Mouse (Mus musculus) hindbrain, embryonic 12.5 days (tissue): ENCODE data around the gene Hoxd10. TPM values are rescaled to one million over a fixed set of nuclear protein-coding genes. Genes with fewer than 3 reads are reported as not detected.

Source experiments
- ATAC-seq: fragments of 200-750 bp; cut with Nextera tagmentation; 2 replicates; pipeline ENCODE4 v1.8.0; 2017; ENCODE audit warnings: moderate TSS enrichment; ENCODE audit not compliant: low FRiP score
- H3K27ac ChIP-seq: fragments of 300-500 bp; sonication (generic); 2 replicates; pipeline ENCODE4 v1.5.1; 2016; ENCODE audit warnings: mild to moderate bottlenecking
- H3K27me3 ChIP-seq: fragments of 300-500 bp; sonication (generic); 2 replicates; pipeline ENCODE4 v1.6.1; 2016; ENCODE audit warnings: mild to moderate bottlenecking
- H3K36me3 ChIP-seq: fragments of 300-500 bp; sonication (generic); 2 replicates; pipeline ENCODE4 v1.6.1; 2016; ENCODE audit warnings: mild to moderate bottlenecking
- H3K4me1 ChIP-seq: fragments of 300-500 bp; sonication (generic); 2 replicates; pipeline ENCODE4 v1.6.1; 2016
- H3K4me2 ChIP-seq: fragments of 300-500 bp; sonication (generic); replicated peaks from 2 replicates; pipeline ENCODE4 v1.6.1; 2016; ENCODE audit warnings: mild to moderate bottlenecking
- H3K4me3 ChIP-seq: fragments of 300-500 bp; sonication (generic); 2 replicates; pipeline ENCODE4 v1.5.1; 2016; ENCODE audit warnings: mild to moderate bottlenecking
- H3K9ac ChIP-seq: fragments of 300-500 bp; sonication (generic); 2 replicates; pipeline ENCODE4 v1.6.1; 2016; ENCODE audit warnings: mild to moderate bottlenecking, moderate library complexity
- H3K9me3 ChIP-seq: fragments of 300-500 bp; sonication (generic); replicated peaks from 2 replicates; pipeline ENCODE4 v1.6.1; 2016; ENCODE audit warnings: mild to moderate bottlenecking
- WGBS: fragments of 180-500 bp; shearing (Covaris S2); methylation state at CpG from one replicate; pipeline ENCODE4 v1.1.7; 2016; 5-methylcytosine and 5-hydroxymethylcytosine counted together
- polyA plus RNA-seq: library from polyadenylated mRNA; unstranded; fragments of >200 nt; fragmentation: Nextera tagmentation; extraction: Ambion mirVana; gene quantifications from 2 replicates; pipeline ENCODE4 v1.2.1, GENCODE M21; 2016

Gene Hoxd10
- polyA plus RNA-seq, 1 experiment from 2014 or later = not detected

- H3K9ac ChIP-seq = no peak overlapping the region
- H3K9me3 ChIP-seq = no peaks in the 10 kb centered on the region
- H3K4me2 ChIP-seq = no peak overlapping the region
- H3K4me3 ChIP-seq = no peak overlapping the region
- no peak for ATAC-seq
- no peaks in the 10 kb centered on the region for H3K36me3 ChIP-seq
- under 1% methylated on average over 26 of the region's 26 CpGs for WGBS
- H3K4me1 ChIP-seq = peaks cover 11% of the 10 kb centered on the region
- H3K27me3 ChIP-seq = peaks cover 89% of the 10 kb centered on the region
- no peak overlapping the region for H3K27ac ChIP-seq
Measured at GRCm38 (mm10) chr2:74703720-74704392, 12.1 kb downstream of the Hoxd10 start.

GRCm38 (mm10) chr2:74704393-74704998, 12.8 kb downstream of the Hoxd10 start, which contains the start of gene Hoxd8:
Hoxd8 (plus strand) TSS chr2:74704615.
- no peaks in the 10 kb centered on the region for H3K36me3 ChIP-seq
- peak within 1 kb of the TSS; percentile 49; the same call in 1 of the 2 replicates for H3K9ac ChIP-seq
- WGBS = under 1% methylated on average over 35 of the region's 52 CpGs
- H3K4me2 ChIP-seq = peak within 1 kb of the TSS; percentile 60
- H3K27ac ChIP-seq = no peak within 1 kb of the TSS
- H3K4me3 ChIP-seq = peak within 1 kb of the TSS; percentile 36
- ATAC-seq = no peak; the same call in 1 of the 2 replicates
- H3K4me1 ChIP-seq = peaks cover 11% of the 10 kb centered on the region
- H3K27me3 ChIP-seq = peaks cover 89% of the 10 kb centered on the region
- no peaks in the 10 kb centered on the region for H3K9me3 ChIP-seq

- H3K27me3 ChIP-seq = peaks cover 89% of the 10 kb centered on the region
- peak overlapping the region; percentile 36 for H3K4me3 ChIP-seq
- peak overlapping the region; percentile 60 for H3K4me2 ChIP-seq
- WGBS = under 1% methylated on average over 60 of the region's 66 CpGs
- H3K4me1 ChIP-seq = peaks cover 11% of the 10 kb centered on the region
- H3K9ac ChIP-seq = peak overlapping the region; percentile 49; the same call in 1 of the 2 replicates
- no peaks in the 10 kb centered on the region for H3K36me3 ChIP-seq
- no peak overlapping the region for H3K27ac ChIP-seq
- H3K9me3 ChIP-seq = no peaks in the 10 kb centered on the region
- ATAC-seq = 0 out of 2 replicates have a peak, but pooled peaks have one; percentile 24
Measured at GRCm38 (mm10) chr2:74704999-74705466, 13.3 kb downstream of the Hoxd10 start.

GRCm38 (mm10) chr2:74705467-74706089, 13.9 kb downstream of the Hoxd10 start:
- H3K27me3 ChIP-seq = peaks cover 89% of the 10 kb centered on the region
- peak overlapping the region; percentile 49; the same call in 1 of the 2 replicates for H3K9ac ChIP-seq
- H3K27ac ChIP-seq = no peak overlapping the region
- H3K4me2 ChIP-seq = peak overlapping the region; percentile 60
- peak overlapping the region; percentile 36 for H3K4me3 ChIP-seq
- no peaks in the 10 kb centered on the region for H3K36me3 ChIP-seq
- H3K9me3 ChIP-seq = no peaks in the 10 kb centered on the region
- WGBS = 1% methylated on average over 62 of the region's 85 CpGs
- peaks cover 11% of the 10 kb centered on the region for H3K4me1 ChIP-seq
- ATAC-seq = peak; percentile 19; the same call in 1 of the 2 replicates

- Histone ChIP-seq H3K27me3 (peaks cover 89% of the 10 kb centered on the region), H3K4me1 (peaks cover 11% of the 10 kb centered on the region), H3K36me3 (no peaks in the 10 kb centered on the region), H3K4me2 (no peak overlapping the region), H3K9ac (no peak overlapping the region), H3K9me3 (no peaks in the 10 kb centered on the region), H3K4me3 (no peak overlapping the region), H3K27ac (no peak overlapping the region)
- 2% methylated on average over 13 of the region's 13 CpGs for WGBS
- no peak for ATAC-seq
Measured at GRCm38 (mm10) chr2:74706393-74706960, 14.8 kb downstream of the Hoxd10 start.

- Histone ChIP-seq H3K4me3 (no peak overlapping the region), H3K36me3 (no peaks in the 10 kb centered on the region), H3K4me1 (peaks cover 18% of the 10 kb centered on the region), H3K9ac (no peak overlapping the region), H3K4me2 (no peak overlapping the region), H3K27ac (no peak overlapping the region), H3K9me3 (no peaks in the 10 kb centered on the region), H3K27me3 (peaks cover 91% of the 10 kb centered on the region)
- ATAC-seq = no peak
- WGBS = 6% methylated on average over 7 of the region's 7 CpGs
Measured at GRCm38 (mm10) chr2:74707599-74707998, 15.9 kb downstream of the Hoxd10 start.

- ATAC-seq = no peak
- peaks cover 18% of the 10 kb centered on the region for H3K4me1 ChIP-seq
- 7% methylated on average over 4 of the region's 4 CpGs for WGBS
- no peak overlapping the region for H3K27ac ChIP-seq
- H3K9ac ChIP-seq = no peak overlapping the region
- peaks cover 92% of the 10 kb centered on the region for H3K27me3 ChIP-seq
- H3K4me3 ChIP-seq = no peak overlapping the region
- no peak overlapping the region for H3K4me2 ChIP-seq
- no peaks in the 10 kb centered on the region for H3K9me3 ChIP-seq
- H3K36me3 ChIP-seq = no peaks in the 10 kb centered on the region
Measured at GRCm38 (mm10) chr2:74708676-74709075, 17.0 kb downstream of the Hoxd10 start.

GRCm38 (mm10) chr2:74709465-74710419, 18.0 kb downstream of the Hoxd10 start:
- Histone ChIP-seq H3K9ac (no peak overlapping the region), H3K4me1 (peaks cover 16% of the 10 kb centered on the region), H3K27me3 (peaks cover 90% of the 10 kb centered on the region), H3K9me3 (no peaks in the 10 kb centered on the region), H3K4me3 (no peak overlapping the region), H3K36me3 (no peaks in the 10 kb centered on the region), H3K4me2 (no peak overlapping the region), H3K27ac (no peak overlapping the region)
- no peak for ATAC-seq
- WGBS = 6% methylated on average over 5 of the region's 5 CpGs

- H3K9ac ChIP-seq = no peak overlapping the region
- under 1% methylated on average over 16 of the region's 16 CpGs for WGBS
- H3K36me3 ChIP-seq = no peaks in the 10 kb centered on the region
- no peak for ATAC-seq
- H3K4me3 ChIP-seq = no peak overlapping the region
- H3K9me3 ChIP-seq = no peaks in the 10 kb centered on the region
- peaks cover 11% of the 10 kb centered on the region for H3K4me1 ChIP-seq
- peaks cover 96% of the 10 kb centered on the region for H3K27me3 ChIP-seq
- H3K27ac ChIP-seq = no peak overlapping the region
- H3K4me2 ChIP-seq = no peak overlapping the region
Measured at GRCm38 (mm10) chr2:74710929-74711543, 19.3 kb downstream of the Hoxd10 start.

- ATAC-seq = no peak
- no peaks in the 10 kb centered on the region for H3K36me3 ChIP-seq
- no peaks in the 10 kb centered on the region for H3K9me3 ChIP-seq
- peaks cover 11% of the 10 kb centered on the region for H3K4me1 ChIP-seq
- WGBS = under 1% methylated on average over 65 of the region's 65 CpGs
- peak within 1 kb of the TSS; percentile 23 for H3K4me3 ChIP-seq
- 0 out of 2 replicates have a peak within 1 kb of the TSS, but pooled peaks have one; percentile 17 for H3K27ac ChIP-seq
- H3K27me3 ChIP-seq = peaks cover 96% of the 10 kb centered on the region
- H3K9ac ChIP-seq = peak within 1 kb of the TSS; percentile 43; the same call in 1 of the 2 replicates
- peak within 1 kb of the TSS; percentile 42 for H3K4me2 ChIP-seq
Measured at GRCm38 (mm10) chr2:74711721-74712621, 20.2 kb downstream of the Hoxd10 start, which contains the start of the genes Hoxd3 and Hoxd4. Hoxd3 (plus strand) TSS chr2:74711927. Hoxd4 (plus strand) TSS chr2:74711929.
